Mouse (Mus musculus): ENCODE results near the gene Grik4. TPM values are rescaled to one million over a fixed set of nuclear protein-coding genes. Genes with fewer than 3 reads are reported as not detected.

Gene Grik4
- total RNA-seq, 1 experiment from 2014 or later: not detected

DNA sequence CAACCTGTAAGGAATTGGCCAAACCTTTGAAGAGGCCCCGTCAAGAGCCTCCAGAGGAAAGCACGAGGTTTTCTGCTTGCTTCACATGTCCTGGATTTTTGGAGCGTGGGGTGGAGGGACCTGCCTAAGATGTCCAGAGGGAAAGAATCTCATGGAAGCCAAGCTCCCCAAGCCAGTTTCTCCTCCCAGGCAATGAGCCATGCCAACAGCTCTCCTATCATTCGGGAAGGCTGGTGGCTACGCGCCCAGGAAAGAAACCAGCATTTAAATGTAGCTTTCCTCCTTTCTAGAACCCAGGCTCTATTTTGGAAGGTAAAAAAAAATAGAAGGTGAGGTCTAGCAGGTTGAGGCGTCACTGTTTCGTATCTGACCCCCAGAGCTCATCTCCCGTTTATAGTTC, 222.6 kb downstream of the Grik4 start:
- no peak for ATAC-seq (ENCODE audit: extremely low read depth, insufficient number of reproducible peaks, low FRiP score, poor library complexity, severe bottlenecking)

- no peak for ATAC-seq (ENCODE audit: extremely low read depth, insufficient number of reproducible peaks, low FRiP score, poor library complexity, severe bottlenecking)
Measured at GRCm38 (mm10) chr9:42721146-42721545, 223.1 kb downstream of the Grik4 start.

- ATAC-seq (ENCODE audit: extremely low read depth, insufficient number of reproducible peaks, low FRiP score, poor library complexity, severe bottlenecking): no peak
Measured at GRCm38 (mm10) chr9:42713912-42714311, 230.4 kb downstream of the Grik4 start.

GRCm38 (mm10) chr9:42705848-42706247, 238.4 kb downstream of the Grik4 start:
- ATAC-seq (ENCODE audit: extremely low read depth, insufficient number of reproducible peaks, low FRiP score, poor library complexity, severe bottlenecking): no peak

DNA sequence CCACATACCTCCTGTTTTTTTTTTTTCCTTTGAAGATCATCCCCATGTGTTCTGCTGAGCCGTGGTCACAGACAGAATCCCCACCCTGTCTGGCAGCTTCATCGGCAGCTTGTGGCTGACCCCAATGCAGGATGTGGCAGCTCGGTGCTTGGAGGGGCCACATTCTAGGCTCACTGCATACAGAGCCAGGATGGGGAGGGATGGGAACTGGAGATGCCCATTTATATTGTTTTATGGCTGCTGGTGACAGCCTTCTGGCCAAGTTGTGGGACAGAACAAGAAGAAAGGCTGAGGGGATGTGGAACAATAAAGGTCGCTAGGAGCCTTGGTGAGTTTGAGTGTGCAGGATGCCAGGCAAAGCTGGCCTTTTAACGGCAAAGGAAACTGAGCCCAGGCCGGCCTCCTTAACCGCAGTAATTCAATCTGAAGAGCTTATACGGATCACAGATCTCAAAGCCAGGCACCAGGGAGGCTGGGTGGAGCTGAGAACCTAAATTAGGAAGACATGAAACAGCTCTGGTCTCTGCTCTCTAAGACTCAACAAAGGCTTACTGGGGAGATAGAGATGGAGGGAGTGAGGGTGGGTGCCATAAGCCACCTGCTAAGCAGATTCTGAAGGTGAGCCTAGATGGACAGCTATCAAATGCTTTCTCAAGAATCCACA, 241.0 kb downstream of the Grik4 start:
- ATAC-seq (ENCODE audit: extremely low read depth, insufficient number of reproducible peaks, low FRiP score, poor library complexity, severe bottlenecking): no peak

- no peak for ATAC-seq (ENCODE audit: extremely low read depth, insufficient number of reproducible peaks, low FRiP score, poor library complexity, severe bottlenecking)
Measured at GRCm38 (mm10) chr9:42702231-42703132, 241.8 kb downstream of the Grik4 start.

DNA sequence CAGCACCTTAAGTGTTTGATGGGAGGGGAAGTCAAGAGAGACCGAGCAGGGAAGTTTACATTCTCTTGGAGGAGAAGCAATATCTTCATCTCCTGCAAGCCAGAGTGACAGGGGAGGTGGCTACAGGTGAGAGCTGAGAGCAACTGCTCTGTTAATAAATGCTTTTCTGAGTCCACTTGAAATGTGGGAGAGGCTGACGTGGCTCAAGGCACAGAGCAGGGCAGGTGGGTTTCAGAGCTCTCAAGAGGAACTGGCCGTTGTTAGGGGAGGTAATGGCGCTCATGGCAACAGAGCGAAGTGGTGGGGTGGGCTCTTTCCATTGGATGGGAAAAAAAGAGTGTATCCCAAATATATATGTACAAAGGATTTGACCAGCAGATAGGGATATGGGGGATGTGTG, 242.6 kb downstream of the Grik4 start:
- no peak for ATAC-seq (ENCODE audit: extremely low read depth, insufficient number of reproducible peaks, low FRiP score, poor library complexity, severe bottlenecking)

GRCm38 (mm10) chr9:42693024-42693423, 251.3 kb downstream of the Grik4 start:
- ATAC-seq (ENCODE audit: extremely low read depth, insufficient number of reproducible peaks, low FRiP score, poor library complexity, severe bottlenecking): no peak

GRCm38 (mm10) chr9:42688143-42688542, 256.1 kb downstream of the Grik4 start:
- no peak; the same call in 1 of the 2 replicates for ATAC-seq (ENCODE audit: extremely low read depth, insufficient number of reproducible peaks, low FRiP score, poor library complexity, severe bottlenecking)

GRCm38 (mm10) chr9:42686104-42686503, 258.2 kb downstream of the Grik4 start:
- ATAC-seq (ENCODE audit: extremely low read depth, insufficient number of reproducible peaks, low FRiP score, poor library complexity, severe bottlenecking): no peak

DNA sequence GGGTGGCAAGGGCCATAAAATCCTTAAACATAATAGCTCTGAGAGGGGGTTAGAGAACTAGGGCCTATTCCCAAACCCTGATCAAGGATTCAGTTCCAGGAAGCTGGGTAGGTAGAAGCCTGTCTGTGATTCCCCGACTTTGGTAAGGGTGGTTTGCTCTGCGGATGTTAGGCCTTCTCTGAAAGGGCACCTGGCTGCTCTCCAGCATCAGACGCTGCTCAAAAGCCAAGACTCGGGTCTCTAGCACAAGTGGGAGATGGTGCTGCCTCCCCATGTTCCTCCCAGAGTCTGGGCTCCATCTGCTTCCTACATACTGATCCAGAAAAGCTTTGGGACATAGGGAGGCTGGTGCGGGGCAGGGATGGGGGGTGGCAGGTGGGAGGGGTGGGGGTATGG, 270.3 kb downstream of the Grik4 start:
- ATAC-seq (ENCODE audit: extremely low read depth, insufficient number of reproducible peaks, low FRiP score, poor library complexity, severe bottlenecking): no peak

DNA sequence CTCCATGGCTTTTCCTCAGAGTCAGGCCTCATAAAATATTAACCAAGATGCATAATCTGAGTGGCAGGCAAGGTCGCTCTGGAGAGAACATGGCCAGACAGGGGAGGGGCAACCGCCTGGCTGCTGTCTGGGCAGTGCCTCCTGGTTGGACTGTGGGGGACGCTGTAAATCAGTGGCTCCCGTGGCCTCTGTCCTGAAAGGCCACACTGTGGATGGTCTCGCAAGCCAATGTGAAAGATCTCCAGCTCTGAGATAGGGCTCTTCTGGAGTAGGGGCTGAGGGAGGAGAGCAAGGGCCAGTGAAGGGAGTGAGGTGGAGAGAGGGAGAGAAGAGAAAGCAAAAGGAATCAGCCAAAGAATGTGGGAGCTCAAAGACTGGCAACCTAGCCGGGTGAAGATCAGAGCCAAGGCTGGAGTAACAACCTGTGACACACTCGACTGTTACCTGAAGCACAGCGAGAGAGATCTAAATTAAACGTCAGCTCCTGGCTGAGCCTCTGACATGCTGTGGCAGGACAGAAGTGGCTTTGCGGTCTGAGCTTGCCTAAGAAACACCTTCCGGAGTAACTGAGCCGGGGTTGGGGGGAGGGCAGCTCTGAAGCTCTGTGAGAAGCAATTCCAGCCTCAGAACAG, 270.8 kb downstream of the Grik4 start:
- peak; percentile 49 for ATAC-seq (ENCODE audit: extremely low read depth, insufficient number of reproducible peaks, low FRiP score, poor library complexity, severe bottlenecking)

DNA sequence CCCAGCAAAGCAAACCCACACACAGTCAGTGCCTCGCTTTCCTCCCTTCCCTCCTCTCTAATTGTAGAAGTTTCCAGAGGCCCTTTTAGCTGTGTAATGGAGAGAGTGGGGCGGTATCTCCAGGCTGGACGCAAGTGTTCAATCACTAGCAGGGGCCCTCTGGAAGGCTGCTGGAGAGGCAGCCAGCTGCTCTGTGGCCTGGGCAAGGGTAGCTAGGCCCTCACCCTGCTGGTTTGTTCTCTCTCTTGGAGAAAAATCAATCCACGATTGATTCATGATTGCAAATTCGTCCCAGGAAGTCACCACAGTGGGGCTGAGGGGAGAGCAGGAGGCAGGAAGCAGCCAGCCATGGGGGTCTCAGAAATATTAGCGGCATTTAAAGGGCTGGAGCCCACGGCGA, 271.3 kb downstream of the Grik4 start:
- no peak for ATAC-seq (ENCODE audit: extremely low read depth, insufficient number of reproducible peaks, low FRiP score, poor library complexity, severe bottlenecking)

DNA sequence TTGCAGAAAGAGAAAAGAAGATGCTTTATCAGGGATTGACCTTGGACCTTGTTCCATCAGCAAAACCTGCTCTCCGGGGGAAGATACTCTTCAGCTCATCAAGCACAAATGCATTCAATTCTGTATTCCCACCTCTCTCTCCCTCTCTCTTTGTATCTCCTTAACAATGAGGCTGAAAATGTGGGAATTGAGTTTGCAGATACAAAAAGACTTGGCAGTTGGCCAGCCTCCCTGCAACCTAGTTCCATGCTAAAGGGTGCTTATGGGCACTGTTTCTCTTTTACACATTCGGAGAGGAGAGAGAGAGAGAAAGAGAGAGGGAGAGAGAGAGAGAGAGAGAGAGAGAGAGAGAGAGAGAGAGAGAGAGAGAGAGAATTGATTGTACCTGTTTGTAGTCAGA, 273.7 kb downstream of the Grik4 start:
- ATAC-seq (ENCODE audit: extremely low read depth, insufficient number of reproducible peaks, low FRiP score, poor library complexity, severe bottlenecking): no peak

GRCm38 (mm10) chr9:42661481-42661880, 282.8 kb downstream of the Grik4 start:
- no peak for ATAC-seq (ENCODE audit: extremely low read depth, insufficient number of reproducible peaks, low FRiP score, poor library complexity, severe bottlenecking)

- ATAC-seq (ENCODE audit: extremely low read depth, insufficient number of reproducible peaks, low FRiP score, poor library complexity, severe bottlenecking): no peak
Measured at GRCm38 (mm10) chr9:42652756-42653155, 291.5 kb downstream of the Grik4 start.

GRCm38 (mm10) chr9:42652309-42652708, 292.0 kb downstream of the Grik4 start:
- no peak for ATAC-seq (ENCODE audit: extremely low read depth, insufficient number of reproducible peaks, low FRiP score, poor library complexity, severe bottlenecking)

GRCm38 (mm10) chr9:42649872-42650271, 294.4 kb downstream of the Grik4 start:
- ATAC-seq (ENCODE audit: extremely low read depth, insufficient number of reproducible peaks, low FRiP score, poor library complexity, severe bottlenecking): no peak

DNA sequence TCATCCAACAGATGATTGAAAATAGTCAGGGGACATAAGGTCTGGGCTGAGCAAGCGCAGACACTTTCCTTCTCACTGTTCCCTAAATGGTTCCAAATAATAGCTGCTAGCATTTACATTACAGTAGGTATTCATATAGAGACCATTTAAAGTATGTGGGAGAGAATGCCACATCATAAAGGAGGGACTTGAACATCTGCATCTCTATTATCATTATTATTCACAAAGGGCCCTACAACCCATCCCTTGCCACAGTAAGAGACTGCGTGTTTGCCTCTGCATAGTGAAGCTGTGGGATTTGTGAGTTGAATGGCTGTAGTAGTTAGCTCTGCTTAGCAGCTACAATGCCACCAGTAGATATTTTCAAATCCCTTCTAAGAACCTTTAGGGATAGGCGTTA, 296.2 kb downstream of the Grik4 start:
- no peak for ATAC-seq (ENCODE audit: extremely low read depth, insufficient number of reproducible peaks, low FRiP score, poor library complexity, severe bottlenecking)

DNA sequence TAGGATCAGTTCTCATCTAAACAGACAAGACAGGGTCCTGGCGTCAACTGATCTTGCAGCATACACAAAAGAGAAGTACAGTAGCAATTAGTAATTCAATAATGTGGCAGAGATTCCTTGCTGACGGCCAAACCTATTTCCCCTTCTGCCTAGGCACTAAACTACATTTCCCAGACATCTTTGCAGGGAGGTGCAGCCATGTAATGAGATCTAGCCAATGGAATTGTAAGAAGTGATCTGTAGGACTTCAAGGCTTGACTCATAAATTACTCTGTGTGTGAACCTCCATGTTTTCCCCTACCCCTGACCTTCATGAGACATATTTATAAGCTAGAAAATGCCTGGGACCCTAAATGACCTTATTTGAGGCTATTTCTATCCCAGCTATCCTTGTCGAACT, 296.7 kb downstream of the Grik4 start:
- no peak for ATAC-seq (ENCODE audit: extremely low read depth, insufficient number of reproducible peaks, low FRiP score, poor library complexity, severe bottlenecking)

Data from neutrophil, adult 5-6 weeks (primary cell).